Mouse (Mus musculus) G1E (cell line): ENCODE measurements around the gene Olfr1160.

Source experiments
- CTCF ChIP-seq: IDR thresholded peaks from 2 replicates; pipeline ENCODE4 v1.5.1; 2012; ENCODE audit warnings: low read depth, low read length, inconsistent platforms, mixed read lengths
- POLR2AphosphoS5 ChIP-seq: IDR thresholded peaks from 2 replicates; pipeline ENCODE4 v1.6.1; 2012; ENCODE audit warnings: low read depth, low read length, inconsistent platforms; ENCODE audit not compliant: insufficient replicate concordance
- TAL1 ChIP-seq: conservative IDR thresholded peaks from 2 replicates; pipeline ENCODE4 v1.6.1; 2012; ENCODE audit warnings: low read depth, low read length, inconsistent platforms, mixed read lengths

DNA sequence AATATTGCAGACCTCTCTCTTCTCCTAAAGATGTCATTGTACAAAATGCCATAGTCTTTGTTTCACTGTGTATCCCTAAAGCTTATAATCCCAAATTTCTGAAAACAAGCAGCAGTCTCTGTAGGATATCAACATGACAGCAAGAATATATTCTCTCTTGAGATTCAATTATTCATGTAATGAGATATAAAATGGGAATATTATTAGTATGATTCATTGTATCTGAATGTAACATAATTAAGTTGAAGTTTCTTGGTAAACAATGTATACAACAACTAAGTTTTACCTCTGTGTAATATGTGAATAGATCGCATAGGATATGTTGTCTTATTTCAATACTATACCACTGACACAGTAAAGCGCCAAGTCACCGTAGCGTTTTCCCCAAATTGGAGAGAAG lies 39.9 kb downstream of the Olfr1160 start, which contains the start of gene Olfr1157:
- TF ChIP-seq TAL1 (no peak), POLR2AphosphoS5 (no peak), CTCF (no peak)
